Mouse (Mus musculus): Measurements from ENCODE around the gene Igbp1b. TPM values are rescaled to one million over a fixed set of nuclear protein-coding genes. Genes with fewer than 3 reads are reported as not detected.

The Igbp1b gene
- polyA plus RNA-seq, 1 experiment from 2014 or later, result not detected

- TF ChIP-seq CTCF (IDR thresholded peaks at IDR 0.05; ENCODE audit: low read depth) (no peak), EP300 (optimal IDR thresholded peaks at IDR 0.05) (no peak)
- no peaks in the 10 kb centered on the region for H3K27me3 ChIP-seq (ENCODE audit: control insufficient read depth, insufficient read depth, low read length)
- ATAC-seq (ENCODE audit: low FRiP score, low TSS enrichment), result no peak
Observed at GRCm38 (mm10) chr6:138620786-138621185, 37.6 kb downstream of the Igbp1b start.

GRCm38 (mm10) chr6:138618396-138618795 is 39.9 kb downstream of the Igbp1b start:
- TF ChIP-seq CTCF (IDR thresholded peaks at IDR 0.05; ENCODE audit: low read depth) (no peak), EP300 (optimal IDR thresholded peaks at IDR 0.05) (no peak)
- no peak overlapping the region for H3K4me3 ChIP-seq (ENCODE audit: low read depth, low read length)
- no peaks in the 10 kb centered on the region for H3K27me3 ChIP-seq (ENCODE audit: control insufficient read depth, insufficient read depth, low read length)
- H3K27ac ChIP-seq (replicated peaks), result no peak overlapping the region
- no peak overlapping the region for H3K9ac ChIP-seq (ENCODE audit: low read length)
- H3K4me2 ChIP-seq (replicated peaks; ENCODE audit: low read depth), result no peak overlapping the region
- DNase-seq (ENCODE audit: low spot score) (no peak), ATAC-seq (ENCODE audit: low FRiP score, low TSS enrichment) (no peak)
- H3K9me3 ChIP-seq (ENCODE audit: control insufficient read depth, low read length), result no peaks in the 10 kb centered on the region
- no peaks in the 10 kb centered on the region for H3K36me3 ChIP-seq (ENCODE audit: control insufficient read depth, insufficient read depth, low read length)
- WGBS, result 84% methylated on average over 3 of the region's 3 CpGs
- H3K4me1 ChIP-seq (replicated peaks; ENCODE audit: control insufficient read depth, insufficient read depth), result no peaks in the 10 kb centered on the region

More at GRCm38 (mm10) chr6:138620786-138621185, 37.6 kb downstream of the Igbp1b start:
- Histone ChIP-seq H3K4me3 (ENCODE audit: low read depth, low read length) (no peak overlapping the region), H3K9ac (ENCODE audit: low read length) (no peak overlapping the region), H3K27ac (replicated peaks) (no peak overlapping the region), H3K9me3 (ENCODE audit: control insufficient read depth, low read length) (no peaks in the 10 kb centered on the region), H3K4me2 (replicated peaks; ENCODE audit: low read depth) (no peak overlapping the region), H3K4me1 (replicated peaks; ENCODE audit: control insufficient read depth, insufficient read depth) (no peaks in the 10 kb centered on the region), H3K36me3 (ENCODE audit: control insufficient read depth, insufficient read depth, low read length) (no peaks in the 10 kb centered on the region)
- no peak for DNase-seq (ENCODE audit: low spot score)

Other genes starting within 250 kb of the Igbp1b start
- 1.3 TPM in 2 replicates for gene Lmo3, start 76.6 kb downstream of the Igbp1b start, polyA plus RNA-seq (2015; fragmentation: Nextera tagmentation; extraction: Ambion mirVana)

Data from stomach, postnatal 0 days (tissue).